Mouse (Mus musculus): Measurements from ENCODE around the gene Zfp579.
A peak's percentile ranks its signal among the peaks of the same experiment; 100 is the strongest.
"Not testable (repeated sequence)": the region's sequence is repeated elsewhere in the genome, so short reads cannot be mapped to it uniquely, and the experiment has no call there.

Zfp579 gene

GRCm38 (mm10) chr7:5015118-5016001, 19.4 kb upstream of the Zfp579 start, which contains the start of gene Gm44973:
Gene Gm44973, plus strand, starts transcription at chr7:5015496.
- peak; percentile 90 to 95 for DNase-seq (ENCODE audit: low spot score in 2 of 2)

GRCm38 (mm10) chr7:5014251-5015117, 18.5 kb upstream of the Zfp579 start, which contains the start of the genes Zfp524 and Fiz1:
Gene Zfp524, plus strand, starts transcription at chr7:5014415.
Gene Fiz1, minus strand, starts transcription at chr7:5014697.
- DNase-seq (ENCODE audit: low spot score in 2 of 2): peak; percentile 95 to 98

- DNase-seq (ENCODE audit: low spot score in 2 of 2): no peak
These were observed 16.9 kb upstream of the Zfp579 start for GRCm38 (mm10) chr7:5012681-5013513.

GRCm38 (mm10) chr7:5008229-5008628, 12.3 kb upstream of the Zfp579 start:
- no peak for DNase-seq (ENCODE audit: low spot score in 2 of 2)

- not testable (repeated sequence) for DNase-seq (ENCODE audit: low spot score in 2 of 2)
These were observed 6.9 kb upstream of the Zfp579 start for GRCm38 (mm10) chr7:5002876-5003275.

GRCm38 (mm10) chr7:4999876-5000275, 3.9 kb upstream of the Zfp579 start:
- DNase-seq (ENCODE audit: low spot score in 2 of 2): no peak

- DNase-seq (ENCODE audit: low spot score in 2 of 2): no peak
These were observed 976 bp upstream of the Zfp579 start for GRCm38 (mm10) chr7:4996934-4997333.

- DNase-seq (ENCODE audit: low spot score in 2 of 2): no peak
These were observed 523 bp downstream of the Zfp579 start for GRCm38 (mm10) chr7:4995268-4996002.

GRCm38 (mm10) chr7:4993999-4994788, 1.8 kb downstream of the Zfp579 start:
- DNase-seq (ENCODE audit: low spot score in 2 of 2): no peak

- no peak for DNase-seq (ENCODE audit: low spot score in 2 of 2)
These were observed 2.5 kb downstream of the Zfp579 start for GRCm38 (mm10) chr7:4993347-4993998.

- DNase-seq (ENCODE audit: low spot score in 2 of 2): no peak
These were observed 7.7 kb downstream of the Zfp579 start for GRCm38 (mm10) chr7:4988250-4988649.

GRCm38 (mm10) chr7:4976832-4977231, 19.1 kb downstream of the Zfp579 start:
- no peak for DNase-seq (ENCODE audit: low spot score in 2 of 2)

- DNase-seq (ENCODE audit: low spot score in 2 of 2): no peak
These were observed 20.5 kb downstream of the Zfp579 start for GRCm38 (mm10) chr7:4975455-4975854.

- DNase-seq (ENCODE audit: low spot score in 2 of 2): no peak
These were observed 23.5 kb downstream of the Zfp579 start for GRCm38 (mm10) chr7:4972321-4973047.

GRCm38 (mm10) chr7:4971710-4972109, 24.2 kb downstream of the Zfp579 start:
- no peak for DNase-seq (ENCODE audit: low spot score in 2 of 2)

- no peak for DNase-seq (ENCODE audit: low spot score in 2 of 2)
These were observed 24.9 kb downstream of the Zfp579 start, which contains the start of gene Sbk3 for GRCm38 (mm10) chr7:4971068-4971467. Gene Sbk3, minus strand, starts transcription at chr7:4971168.

GRCm38 (mm10) chr7:4964988-4965387, 31.0 kb downstream of the Zfp579 start:
- no peak for DNase-seq (ENCODE audit: low spot score in 2 of 2)

- DNase-seq (ENCODE audit: low spot score in 2 of 2): peak; percentile 59 to 71
These were observed 31.7 kb downstream of the Zfp579 start, which contains the start of gene Sbk2 for GRCm38 (mm10) chr7:4964272-4964671. Gene Sbk2, minus strand, starts transcription at chr7:4964406.

GRCm38 (mm10) chr7:4963527-4963926, 32.4 kb downstream of the Zfp579 start:
- DNase-seq (ENCODE audit: low spot score in 2 of 2): no peak

Measured in frontal cortex, postnatal 36 days (tissue).